Mouse (Mus musculus) E14TG2a.4 (cell line): ENCODE results near the gene Itih3.

Experiments
- CTCF ChIP-seq: conservative IDR thresholded peaks from 2 replicates; pipeline ENCODE4 v1.5.1; 2014; ENCODE audit warnings: low read length
- NANOG ChIP-seq: IDR thresholded peaks from 2 replicates; pipeline ENCODE4 v1.6.1; 2014; ENCODE audit warnings: borderline replicate concordance, low read length, mixed read lengths
- POU5F1 ChIP-seq: IDR thresholded peaks from 2 replicates; pipeline ENCODE4 v1.6.1; 2014; ENCODE audit warnings: low read length, borderline replicate concordance

DNA sequence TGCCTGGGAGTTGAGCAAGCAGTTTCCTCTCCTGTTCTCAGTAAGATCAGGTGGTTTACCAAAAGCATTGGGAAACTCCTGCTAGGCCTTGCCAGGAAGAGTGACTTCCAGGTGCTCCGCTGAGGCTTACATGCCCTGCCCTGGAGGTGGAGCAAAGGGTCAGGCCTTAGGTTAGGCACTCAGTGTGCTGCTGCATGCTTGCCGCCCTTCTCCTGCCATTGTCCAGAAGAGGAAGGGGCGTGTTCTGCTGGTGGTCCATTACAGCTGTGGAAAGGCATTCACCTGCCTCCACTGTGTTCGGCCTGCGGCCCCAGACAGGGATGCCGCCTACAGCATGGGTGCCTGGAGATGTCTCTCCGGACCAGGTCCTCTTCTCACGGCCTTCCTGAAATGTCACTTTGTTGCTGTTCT, 54.2 kb downstream of the Itih3 start:
- TF ChIP-seq CTCF = no peak
- TF ChIP-seq NANOG = no peak
- TF ChIP-seq POU5F1 = no peak
